Mouse (Mus musculus): ENCODE data around the gene Obox2. TPM values are rescaled to one million over a fixed set of nuclear protein-coding genes. Genes with fewer than 3 reads are reported as not detected.
"Not testable (repeated sequence)": the region's sequence is repeated elsewhere in the genome, so short reads cannot be mapped to it uniquely, and the experiment has no call there.

Obox2 gene
- not detected in 2 replicates for total RNA-seq (2021)
- long read RNA-seq: 0 reads

DNA sequence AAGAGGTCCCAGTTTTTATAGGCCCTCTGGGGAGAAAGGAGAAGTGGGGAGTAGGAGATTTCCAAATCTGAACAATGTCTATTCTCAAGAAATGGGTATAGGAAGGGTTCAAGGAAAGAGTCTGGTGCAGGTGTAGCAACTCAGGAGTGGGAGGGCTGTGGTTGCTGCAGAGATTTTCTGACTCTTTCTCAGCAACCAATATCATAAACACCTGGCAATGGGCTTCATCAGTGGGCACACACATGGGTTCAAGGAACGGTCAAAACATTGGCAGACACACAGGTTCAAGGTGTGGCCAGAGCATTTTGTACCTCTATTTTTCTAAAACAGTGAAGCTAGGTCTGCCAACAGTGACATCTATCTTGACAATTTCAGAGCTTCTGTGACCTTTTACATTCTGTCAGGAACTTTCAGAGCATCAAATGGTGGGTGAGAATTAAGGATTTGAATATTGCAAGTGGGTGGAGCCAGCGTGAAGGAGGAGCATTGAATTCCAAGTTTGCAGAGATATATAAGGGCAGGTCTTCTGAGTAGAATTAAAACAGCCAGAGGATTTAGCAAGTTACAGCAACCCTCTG is at the start of gene Obox2, which contains the start of gene Obox1:
TSS of gene Obox2 (plus strand) at position 301 of the 578 bp plus-strand sequence.
TSS of gene Obox1 (plus strand) at position 528 of the 578 bp plus-strand sequence.
- not testable (repeated sequence) for DNase-seq

DNA sequence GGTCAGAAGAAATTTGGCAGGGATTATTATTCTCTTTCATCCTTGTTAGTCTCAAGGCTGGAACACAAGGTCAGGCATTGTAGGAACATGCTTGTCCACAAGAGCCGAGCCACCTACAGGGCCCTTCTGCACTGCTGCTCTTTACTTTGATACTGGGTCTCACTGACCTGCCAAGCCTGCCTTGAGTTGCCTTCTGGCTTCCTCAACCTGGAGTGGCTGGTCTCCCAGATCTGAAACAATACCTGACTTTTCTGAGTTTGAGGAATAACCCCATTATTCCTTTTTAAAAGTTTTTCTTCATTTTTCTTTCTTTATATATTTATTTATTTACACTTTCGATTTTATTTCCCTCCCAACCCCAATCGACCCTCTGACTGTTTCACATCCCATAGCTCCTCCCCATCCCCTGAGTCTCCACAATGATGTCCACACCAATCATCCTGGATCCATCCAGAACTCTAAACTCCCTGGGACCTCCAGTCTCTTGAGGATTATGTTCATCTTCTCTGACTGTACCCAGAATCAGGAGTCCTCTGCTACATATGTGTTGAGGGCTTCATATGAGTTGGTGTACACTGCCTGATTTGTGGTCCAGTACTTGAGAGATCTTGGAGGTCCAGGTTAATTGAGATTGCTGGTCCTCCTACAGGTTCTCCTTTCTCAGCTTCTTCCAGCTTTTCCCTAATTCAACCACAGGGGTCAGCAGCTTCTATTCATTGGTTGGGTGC is 10.8 kb downstream of the Obox2 start:
- DNase-seq: not testable (repeated sequence)

DNA sequence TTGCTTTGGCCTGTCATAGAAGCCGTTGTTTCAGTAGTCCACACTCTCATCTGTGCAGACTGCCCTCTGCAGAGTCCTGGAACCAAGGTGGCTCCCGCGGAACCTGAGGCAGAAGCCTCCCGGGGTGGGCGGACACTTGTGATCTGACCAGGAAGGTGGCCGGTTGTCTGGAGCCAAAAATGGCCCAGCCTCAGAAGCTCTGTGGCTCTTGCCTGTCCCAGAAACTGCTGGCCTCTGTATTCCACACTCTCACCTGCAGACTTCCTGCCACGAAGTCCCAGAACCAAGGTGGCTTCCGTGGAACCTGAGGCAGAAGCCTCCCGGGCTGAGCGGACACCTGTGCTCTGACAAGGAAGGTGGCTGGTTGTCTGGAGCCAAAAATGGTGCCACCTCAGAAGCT is 18.3 kb downstream of the Obox2 start:
- not testable (repeated sequence) for DNase-seq

DNA sequence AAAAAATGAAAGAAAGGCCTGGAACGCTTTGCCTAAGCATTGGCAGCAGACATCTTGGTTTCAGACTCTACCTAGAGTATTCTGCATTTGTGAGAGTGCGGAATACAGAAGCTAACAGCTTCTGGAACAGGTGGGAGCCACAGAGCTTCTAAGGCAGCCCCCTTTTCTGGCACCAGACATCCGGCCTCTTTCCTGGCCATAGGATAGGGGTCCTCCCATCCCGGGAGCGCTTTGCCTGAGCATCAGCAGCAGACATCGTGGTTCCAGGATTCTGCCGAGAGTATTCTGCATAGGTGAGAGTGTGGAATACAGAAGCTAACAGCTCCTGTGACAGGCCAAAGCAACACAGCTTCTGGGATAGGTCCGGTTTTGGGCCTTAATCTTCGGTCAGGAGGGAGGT is 29.5 kb downstream of the Obox2 start:
- not testable (repeated sequence) for DNase-seq

DNA sequence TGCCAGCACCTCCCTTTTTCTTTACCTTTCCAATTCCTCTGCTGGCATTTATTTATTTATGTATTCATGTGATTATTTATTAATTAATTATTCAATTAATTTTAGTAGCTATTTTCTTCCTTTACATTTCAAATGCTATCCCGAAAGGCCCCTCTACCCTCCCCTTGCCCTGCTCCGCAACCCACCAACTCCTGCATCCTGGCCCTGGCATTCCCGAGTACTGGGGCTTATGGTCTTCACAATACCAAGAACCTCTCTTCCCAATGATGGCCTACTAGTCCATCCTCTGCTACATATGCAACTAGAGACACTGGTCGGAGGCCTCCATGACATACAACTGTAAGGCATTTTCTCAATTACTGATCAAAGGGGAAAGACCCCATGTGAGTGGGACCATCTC is 37.0 kb downstream of the Obox2 start:
- DNase-seq: not testable (repeated sequence)

Other genes starting within 250 kb of the Obox2 start
- not detected in 2 replicates for gene Obox1, start 227 bp downstream of the Obox2 start, total RNA-seq (2021)

Measured in adrenal gland, postnatal 25 days (tissue).